Mouse (Mus musculus): ENCODE measurements around the gene Gm6217. TPM values are rescaled to one million over a fixed set of nuclear protein-coding genes. Genes with fewer than 3 reads are reported as not detected.
"Not testable (repeated sequence)": the region's sequence is repeated elsewhere in the genome, so short reads cannot be mapped to it uniquely, and the experiment has no call there.

Gm6217 gene
- polyA plus RNA-seq, 1 experiment from 2014 or later, result not detected

- H3K27ac ChIP-seq; H3K36me3 ChIP-seq; ATAC-seq (ENCODE audit: low FRiP score, low read depth); H3K4me3 ChIP-seq; H3K9ac ChIP-seq; H3K4me1 ChIP-seq; H3K9me3 ChIP-seq; H3K27me3 ChIP-seq; H3K4me2 ChIP-seq (replicated peaks): not testable (repeated sequence)
- WGBS, result 92% methylated on average over 2 of the region's 2 CpGs
Observed at GRCm38 (mm10) chr1:82942505-82942904, 11.3 kb upstream of the Gm6217 start.

- no peak for ATAC-seq (ENCODE audit: low FRiP score, low read depth)
- no peaks in the 10 kb centered on the region for H3K36me3 ChIP-seq
- WGBS, result 93% methylated on average over 5 of the region's 5 CpGs
- H3K9ac ChIP-seq, result no peak overlapping the region
- no peaks in the 10 kb centered on the region for H3K27me3 ChIP-seq
- H3K9me3 ChIP-seq, result peaks cover 10% of the 10 kb centered on the region; the same call in 1 of the 2 replicates
- H3K27ac ChIP-seq, result no peak overlapping the region
- no peak overlapping the region for H3K4me2 ChIP-seq (replicated peaks)
- no peak overlapping the region for H3K4me3 ChIP-seq
- H3K4me1 ChIP-seq, result no peaks in the 10 kb centered on the region
Observed at GRCm38 (mm10) chr1:82938666-82939065, 7.5 kb upstream of the Gm6217 start.

GRCm38 (mm10) chr1:82930558-82930957, 641 bp downstream of the Gm6217 start:
- not testable (repeated sequence) for H3K9me3 ChIP-seq; H3K27me3 ChIP-seq; H3K4me2 ChIP-seq (replicated peaks); H3K27ac ChIP-seq; H3K4me3 ChIP-seq; H3K9ac ChIP-seq; ATAC-seq (ENCODE audit: low FRiP score, low read depth); H3K36me3 ChIP-seq; H3K4me1 ChIP-seq
- 91% methylated on average over 3 of the region's 3 CpGs for whole genome bisulfite sequencing

- no peak within 1 kb of the TSS for H3K4me2 ChIP-seq (replicated peaks)
- ATAC-seq (ENCODE audit: low FRiP score, low read depth), result no peak
- no peaks in the 10 kb centered on the region for H3K36me3 ChIP-seq
- H3K9me3 ChIP-seq, result no peaks in the 10 kb centered on the region
- WGBS, result 55% methylated on average over 2 of the region's 6 CpGs
- H3K9ac ChIP-seq, result no peak within 1 kb of the TSS
- no peaks in the 10 kb centered on the region for H3K4me1 ChIP-seq
- no peak within 1 kb of the TSS for H3K4me3 ChIP-seq
- no peak within 1 kb of the TSS for H3K27ac ChIP-seq
- no peaks in the 10 kb centered on the region for H3K27me3 ChIP-seq
Observed at GRCm38 (mm10) chr1:82924650-82925049, 6.5 kb downstream of the Gm6217 start, which contains the start of gene A030014E15Rik. A030014E15Rik (plus strand) TSS chr1:82924917.

GRCm38 (mm10) chr1:82913434-82913833, 17.8 kb downstream of the Gm6217 start:
- not testable (repeated sequence) for H3K4me3 ChIP-seq; H3K9ac ChIP-seq; H3K36me3 ChIP-seq; H3K27me3 ChIP-seq; H3K4me1 ChIP-seq; ATAC-seq (ENCODE audit: low FRiP score, low read depth); H3K27ac ChIP-seq; H3K9me3 ChIP-seq; H3K4me2 ChIP-seq (replicated peaks)
- WGBS, result 89% methylated on average over 5 of the region's 5 CpGs

GRCm38 (mm10) chr1:82913025-82913424, 18.2 kb downstream of the Gm6217 start, which contains the start of gene A030005L19Rik:
A030005L19Rik (plus strand) TSS chr1:82913325.
- no peaks in the 10 kb centered on the region for H3K4me1 ChIP-seq
- no peak within 1 kb of the TSS for H3K27ac ChIP-seq
- H3K9ac ChIP-seq, result no peak within 1 kb of the TSS
- no peaks in the 10 kb centered on the region for H3K36me3 ChIP-seq
- ATAC-seq (ENCODE audit: low FRiP score, low read depth), result no peak
- no peaks in the 10 kb centered on the region; the same call in 1 of the 2 replicates for H3K9me3 ChIP-seq
- H3K27me3 ChIP-seq, result no peaks in the 10 kb centered on the region
- no peak within 1 kb of the TSS for H3K4me3 ChIP-seq
- WGBS, result 91% methylated on average over 3 of the region's 3 CpGs
- H3K4me2 ChIP-seq (replicated peaks), result no peak within 1 kb of the TSS

GRCm38 (mm10) chr1:82905886-82906285, 25.3 kb downstream of the Gm6217 start:
- Histone ChIP-seq H3K9me3 (no peaks in the 10 kb centered on the region), H3K4me1 (no peaks in the 10 kb centered on the region), H3K36me3 (peaks cover 14% of the 10 kb centered on the region), H3K4me2 (replicated peaks) (no peak overlapping the region), H3K9ac (no peak overlapping the region), H3K27me3 (no peaks in the 10 kb centered on the region), H3K27ac (no peak overlapping the region), H3K4me3 (no peak overlapping the region)
- WGBS, result 86% methylated on average over 3 of the region's 3 CpGs
- no peak for ATAC-seq (ENCODE audit: low FRiP score, low read depth)

- Histone ChIP-seq H3K36me3 (peaks cover 29% of the 10 kb centered on the region), H3K9ac (no peak overlapping the region), H3K4me3 (no peak overlapping the region), H3K9me3 (no peaks in the 10 kb centered on the region), H3K27ac (no peak overlapping the region), H3K4me2 (replicated peaks) (no peak overlapping the region), H3K27me3 (no peaks in the 10 kb centered on the region), H3K4me1 (no peaks in the 10 kb centered on the region)
- WGBS, result 92% methylated on average over 3 of the region's 3 CpGs
- ATAC-seq (ENCODE audit: low FRiP score, low read depth), result no peak
Observed at GRCm38 (mm10) chr1:82901201-82901600, 30.0 kb downstream of the Gm6217 start.

- no peak overlapping the region for H3K4me2 ChIP-seq (replicated peaks)
- H3K27me3 ChIP-seq, result no peaks in the 10 kb centered on the region
- 90% methylated on average over 1 of the region's 1 CpGs for WGBS
- no peaks in the 10 kb centered on the region for H3K9me3 ChIP-seq
- no peak overlapping the region for H3K4me3 ChIP-seq
- H3K4me1 ChIP-seq, result no peaks in the 10 kb centered on the region
- peaks cover 29% of the 10 kb centered on the region for H3K36me3 ChIP-seq
- H3K27ac ChIP-seq, result no peak overlapping the region
- ATAC-seq (ENCODE audit: low FRiP score, low read depth), result no peak
- no peak overlapping the region for H3K9ac ChIP-seq
Observed at GRCm38 (mm10) chr1:82900567-82900966, 30.6 kb downstream of the Gm6217 start.

- no peaks in the 10 kb centered on the region for H3K4me1 ChIP-seq
- H3K27ac ChIP-seq, result no peak overlapping the region
- no peak for ATAC-seq (ENCODE audit: low FRiP score, low read depth)
- no peaks in the 10 kb centered on the region for H3K27me3 ChIP-seq
- no peak overlapping the region for H3K4me2 ChIP-seq (replicated peaks)
- no peak overlapping the region for H3K9ac ChIP-seq
- no peak overlapping the region for H3K4me3 ChIP-seq
- H3K9me3 ChIP-seq, result no peaks in the 10 kb centered on the region
- peaks cover 42% of the 10 kb centered on the region for H3K36me3 ChIP-seq
- 97% methylated on average over 7 of the region's 7 CpGs for WGBS
Observed at GRCm38 (mm10) chr1:82893269-82893668, 37.9 kb downstream of the Gm6217 start.

Other genes starting within 250 kb of the Gm6217 start
- 220 and 230 TPM in 2 replicates for gene Mff, start 206.5 kb downstream of the Gm6217 start, polyA plus RNA-seq (2015; fragmentation: Nextera tagmentation; extraction: Ambion mirVana)
- 0.20 and 0.23 TPM in 2 replicates for gene Tm4sf20, start 162.9 kb downstream of the Gm6217 start, polyA plus RNA-seq (2015; fragmentation: Nextera tagmentation; extraction: Ambion mirVana)
- gene Gm47791, start 160.2 kb downstream of the Gm6217 start, polyA plus RNA-seq (2015; fragmentation: Nextera tagmentation; extraction: Ambion mirVana), result not detected in 2 replicates
- gene Agfg1, start 91.9 kb downstream of the Gm6217 start, polyA plus RNA-seq (2015; fragmentation: Nextera tagmentation; extraction: Ambion mirVana), result 25.3 and 27.4 TPM in 2 replicates
- gene A030005L19Rik, start 18.1 kb downstream of the Gm6217 start, polyA plus RNA-seq (2015; fragmentation: Nextera tagmentation; extraction: Ambion mirVana), result 0.18 TPM in 1 of 2 replicates, not detected in the other
- not detected in 2 replicates for gene A030014E15Rik, start 6.5 kb downstream of the Gm6217 start, polyA plus RNA-seq (2015; fragmentation: Nextera tagmentation; extraction: Ambion mirVana)
- not detected in 2 replicates for gene A030003K21Rik, start 12.0 kb upstream of the Gm6217 start, polyA plus RNA-seq (2015; fragmentation: Nextera tagmentation; extraction: Ambion mirVana)
- not detected in 2 replicates for gene Gm7544, start 24.6 kb upstream of the Gm6217 start, polyA plus RNA-seq (2015; fragmentation: Nextera tagmentation; extraction: Ambion mirVana)
- gene Gm47955, start 28.9 kb upstream of the Gm6217 start, polyA plus RNA-seq (2015; fragmentation: Nextera tagmentation; extraction: Ambion mirVana), result not detected in 2 replicates
- not detected in 2 replicates for gene Gm47959, start 69.1 kb upstream of the Gm6217 start, polyA plus RNA-seq (2015; fragmentation: Nextera tagmentation; extraction: Ambion mirVana)
- 0.38 and 0.43 TPM in 2 replicates for gene Slc19a3, start 107.0 kb upstream of the Gm6217 start, polyA plus RNA-seq (2015; fragmentation: Nextera tagmentation; extraction: Ambion mirVana)
- gene Krtap28-10, start 111.1 kb upstream of the Gm6217 start, polyA plus RNA-seq (2015; fragmentation: Nextera tagmentation; extraction: Ambion mirVana), result not detected in 2 replicates
- gene Gm47969, start 113.5 kb upstream of the Gm6217 start, polyA plus RNA-seq (2015; fragmentation: Nextera tagmentation; extraction: Ambion mirVana), result not detected in 2 replicates
- not detected in 2 replicates for gene A030005K14Rik, start 128.0 kb upstream of the Gm6217 start, polyA plus RNA-seq (2015; fragmentation: Nextera tagmentation; extraction: Ambion mirVana)
- not detected in 2 replicates for gene Krtap28-13, start 129.5 kb upstream of the Gm6217 start, polyA plus RNA-seq (2015; fragmentation: Nextera tagmentation; extraction: Ambion mirVana)
- gene Ccl20, start 185.4 kb upstream of the Gm6217 start, polyA plus RNA-seq (2015; fragmentation: Nextera tagmentation; extraction: Ambion mirVana), result not detected in 2 replicates
- gene Daw1, start 228.4 kb upstream of the Gm6217 start, polyA plus RNA-seq (2015; fragmentation: Nextera tagmentation; extraction: Ambion mirVana), result 0.14 TPM in 1 of 2 replicates, not detected in the other